Mouse (Mus musculus) liver, embryonic 14.5 days (tissue): ENCODE measurements at regions not wholly inside any gene's neighbourhood (a gene's known extent, or its start where the extent isn't known, plus 50 kb on each side); places are given as distances from the start of the nearest gene placed in this dataset.

Experiments
- CTCF ChIP-seq: IDR thresholded peaks from 2 replicates; pipeline ENCODE4 v1.5.1; 2016; ENCODE audit warnings: antibody characterized with exemption, low read depth, control low read depth
- EP300 ChIP-seq: IDR thresholded peaks from 2 replicates; pipeline ENCODE4 v1.6.1; 2016; ENCODE audit warnings: antibody characterized with exemption, low read depth

DNA sequence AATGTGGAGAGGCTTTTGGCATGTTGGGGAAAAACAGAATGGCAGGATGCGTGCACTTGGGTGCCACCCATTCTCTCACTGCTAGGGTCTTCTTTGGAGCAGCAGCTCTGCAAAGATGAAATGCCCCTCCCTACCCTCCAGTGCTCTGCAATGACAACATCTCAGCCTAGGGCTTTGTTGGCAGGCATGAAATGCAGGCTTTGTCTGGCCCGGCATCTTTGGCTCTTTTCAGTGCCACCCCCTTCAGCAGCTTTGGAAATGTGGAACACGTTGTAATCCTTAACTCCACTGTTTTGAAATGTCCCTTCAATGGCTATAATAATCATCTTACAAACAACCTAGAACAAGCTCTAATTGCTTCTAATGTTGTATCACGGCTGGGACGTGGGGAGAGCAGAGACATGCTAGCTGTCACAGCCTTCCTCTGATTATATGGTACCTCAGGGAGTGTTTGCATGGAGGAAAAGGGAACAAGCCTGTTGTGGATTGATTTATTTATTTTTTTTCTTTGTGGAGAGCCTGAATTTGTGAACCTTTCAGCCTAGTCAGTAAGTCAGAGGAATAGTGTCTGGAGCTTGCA lies 581.6 kb upstream of the Kirrel3 start:
- TF ChIP-seq CTCF (no peak), EP300 (no peak)
